Comparison of ENCODE assay signal across 8 mouse cellular contexts in the genomic region with DNA sequence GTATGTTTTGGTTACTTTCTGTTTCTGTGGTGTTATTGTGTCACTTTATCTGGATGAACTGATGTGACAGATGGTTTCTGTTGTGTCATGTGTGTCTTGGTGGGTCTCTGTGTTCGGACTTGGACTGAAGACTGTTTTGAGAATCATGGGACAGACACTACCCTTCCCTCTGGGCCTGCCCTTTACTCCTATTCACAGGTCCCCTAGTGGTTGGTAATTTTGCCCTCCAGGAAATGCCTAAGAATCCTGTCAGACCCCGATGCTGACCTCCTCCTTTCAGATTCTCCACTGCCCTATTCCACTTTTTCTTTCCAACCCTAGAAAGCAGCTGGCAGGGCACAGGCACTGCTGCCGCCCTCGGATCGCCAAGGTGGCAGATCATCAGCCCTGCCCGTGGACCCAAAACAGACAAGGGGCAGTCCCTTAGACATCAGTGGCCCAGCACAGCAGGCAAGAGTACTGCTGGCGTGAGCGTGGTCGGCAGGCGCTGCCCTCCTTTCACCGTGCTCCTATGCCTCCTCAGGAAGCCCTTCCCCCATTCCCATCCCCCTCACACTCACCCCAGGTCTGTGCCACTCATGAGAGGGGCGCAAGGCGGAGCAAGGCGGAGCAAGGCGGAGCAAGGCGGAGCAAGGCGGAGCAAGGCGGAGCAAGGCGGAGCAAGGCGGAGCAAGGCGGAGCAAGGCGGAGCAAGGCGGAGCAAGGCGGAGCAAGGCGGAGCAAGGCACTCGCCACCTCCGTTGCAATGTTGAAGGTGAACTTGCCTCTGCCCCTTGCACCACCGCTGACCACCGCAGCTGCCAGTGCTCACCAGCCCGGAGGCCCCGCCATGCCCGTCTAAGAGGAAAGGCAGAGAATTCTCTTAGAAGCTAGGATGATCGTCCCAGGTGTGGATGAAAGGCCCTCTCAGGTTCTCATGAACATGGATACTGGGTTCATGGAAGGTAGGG. TPM values are rescaled to one million over a fixed set of nuclear protein-coding genes. Genes with fewer than 3 reads are reported as not detected.
A peak's percentile ranks its signal among the peaks of the same experiment; 100 is the strongest.
DNase-seq lines count a peak whose midpoint lies in the region; ATAC-seq and TF ChIP-seq lines count a peak whose summit lies in the region.

No protein-coding gene starts in this region.

- no peak for TF ChIP-seq EP300 in heart, adult 2 months (IDR thresholded peaks at IDR 0.05; ENCODE audit: insufficient read depth, low read depth, low read length)

- peak; percentile 49 to 52 for DNase-seq in heart, adult 2 months
- DNase-seq in heart, adult 8-10 months (ENCODE audit: low spot score), result no peak
- peak; percentile 64 for DNase-seq in cerebellum, adult 8-10 months
- DNase-seq in intestine, embryonic 14.5 days (ENCODE audit: low spot score), result peak; percentile 89
- DNase-seq in spleen, adult 2 months (ENCODE audit: low read depth in 1 of 2, low spot score in 2 of 2), result peak in 1 of 2 experiments; percentile 39

- intact Hi-C loops in heart, adult 2 months (cut with DNase I), result no loop called here

- no peaks in the 10 kb centered on the region for H3K9me3 ChIP-seq in forebrain, embryonic 16.5 days (ENCODE audit: control insufficient read depth, low read length)
- peaks cover 7% of the 10 kb centered on the region; the same call in 1 of the 2 replicates for H3K9me3 ChIP-seq in intestine, embryonic 14.5 days (ENCODE audit: control insufficient read depth, low read length)
- peaks cover 7% of the 10 kb centered on the region; the same call in 1 of the 2 replicates for H3K9me3 ChIP-seq in limb, embryonic 12.5 days
- H3K9me3 ChIP-seq in midbrain, embryonic 12.5 days, result 0 out of 2 replicates have a peak, but pooled peaks cover 4% of the 10 kb centered on the region

- no peaks in the 10 kb centered on the region for H3K27me3 ChIP-seq in heart, adult 2 months (ENCODE audit: control insufficient read depth, insufficient read depth, low read length)
- H3K27me3 ChIP-seq in forebrain, embryonic 16.5 days (replicated peaks; ENCODE audit: control insufficient read depth, insufficient read depth, low read length), result no peaks in the 10 kb centered on the region
- H3K27me3 ChIP-seq in intestine, embryonic 14.5 days (replicated peaks; ENCODE audit: control insufficient read depth, insufficient read depth, low read length), result no peaks in the 10 kb centered on the region
- no peaks in the 10 kb centered on the region for H3K27me3 ChIP-seq in limb, embryonic 12.5 days
- H3K27me3 ChIP-seq in midbrain, embryonic 12.5 days, result no peaks in the 10 kb centered on the region
- H3K27me3 ChIP-seq in spleen, adult 2 months (ENCODE audit: control insufficient read depth, insufficient read depth, low read length), result no peaks in the 10 kb centered on the region

- peaks cover 1% of the 10 kb centered on the region for H3K4me1 ChIP-seq in heart, adult 2 months (ENCODE audit: control insufficient read depth, insufficient read depth, low read length)
- H3K4me1 ChIP-seq in forebrain, embryonic 16.5 days (replicated peaks; ENCODE audit: control insufficient read depth, insufficient read depth, low read length), result peaks cover 3% of the 10 kb centered on the region
- H3K4me1 ChIP-seq in intestine, embryonic 14.5 days (replicated peaks; ENCODE audit: control insufficient read depth, insufficient read depth, low read length), result 0 out of 2 replicates have a peak, but pooled peaks cover 8% of the 10 kb centered on the region
- no peaks in the 10 kb centered on the region for H3K4me1 ChIP-seq in limb, embryonic 12.5 days (replicated peaks)
- H3K4me1 ChIP-seq in midbrain, embryonic 12.5 days, result peaks cover 4% of the 10 kb centered on the region
- no peaks in the 10 kb centered on the region for H3K4me1 ChIP-seq in spleen, adult 2 months (ENCODE audit: control insufficient read depth, insufficient read depth, insufficient read length)

- H3K27ac ChIP-seq in heart, adult 2 months, result peak overlapping the region; percentile 48; the same call in 1 of the 2 replicates
- 0 out of 2 replicates have a peak overlapping the region, but pooled peaks have one; percentile 2 for H3K27ac ChIP-seq in forebrain, embryonic 16.5 days (ENCODE audit: low read length)
- peak overlapping the region; percentile 76 for H3K27ac ChIP-seq in intestine, embryonic 14.5 days (ENCODE audit: low read depth)
- H3K27ac ChIP-seq in limb, embryonic 12.5 days, result peak overlapping the region; percentile 87
- peak overlapping the region; percentile 80 for H3K27ac ChIP-seq in midbrain, embryonic 12.5 days (replicated peaks)
- H3K27ac ChIP-seq in spleen, adult 2 months (ENCODE audit: insufficient read depth, low read length), result peak overlapping the region; percentile 50

- 0 out of 2 replicates have a peak, but pooled peaks have one; percentile 35 for TF ChIP-seq POLR2A in heart, adult 2 months (IDR thresholded peaks at IDR 0.05; ENCODE audit: insufficient read depth, low read depth, low read length)
- TF ChIP-seq POLR2A in spleen, adult 2 months (IDR thresholded peaks at IDR 0.05; ENCODE audit: low read depth, low read length), result no peak

- TF ChIP-seq CTCF in heart, adult 2 months (IDR thresholded peaks at IDR 0.05), result peak; percentile 26; the same call in 1 of the 2 replicates
- peak; percentile 4; the same call in 1 of the 2 replicates for TF ChIP-seq CTCF in spleen, adult 2 months (IDR thresholded peaks at IDR 0.05; ENCODE audit: extremely low read depth, insufficient read depth, insufficient read length, insufficient replicate concordance)

- H3K79me2 ChIP-seq in heart, adult 2 months (replicated peaks; ENCODE audit: control insufficient read depth, insufficient read depth, low read length), result no peaks in the 10 kb centered on the region

- no peaks in the 10 kb centered on the region for H3K36me3 ChIP-seq in heart, adult 2 months (ENCODE audit: control insufficient read depth, insufficient read depth, low read length)
- no peaks in the 10 kb centered on the region for H3K36me3 ChIP-seq in forebrain, embryonic 16.5 days (ENCODE audit: control insufficient read depth, insufficient read depth)
- no peaks in the 10 kb centered on the region for H3K36me3 ChIP-seq in intestine, embryonic 14.5 days (ENCODE audit: control insufficient read depth, insufficient read depth, low read length)
- H3K36me3 ChIP-seq in limb, embryonic 12.5 days, result no peaks in the 10 kb centered on the region; the same call in 1 of the 2 replicates
- no peaks in the 10 kb centered on the region for H3K36me3 ChIP-seq in midbrain, embryonic 12.5 days
- H3K36me3 ChIP-seq in spleen, adult 2 months (ENCODE audit: control insufficient read depth, insufficient read depth, low read length), result no peaks in the 10 kb centered on the region

- peak overlapping the region; percentile 55 for H3K4me3 ChIP-seq in heart, adult 2 months
- H3K4me3 ChIP-seq in forebrain, embryonic 16.5 days (replicated peaks; ENCODE audit: low read length), result peak overlapping the region; percentile 45
- H3K4me3 ChIP-seq in intestine, embryonic 14.5 days (ENCODE audit: low read depth, low read length), result peak overlapping the region; percentile 63
- peak overlapping the region; percentile 56 for H3K4me3 ChIP-seq in limb, embryonic 12.5 days (replicated peaks)
- H3K4me3 ChIP-seq in midbrain, embryonic 12.5 days, result peak overlapping the region; percentile 57
- peak overlapping the region; percentile 93 for H3K4me3 ChIP-seq in spleen, adult 2 months (ENCODE audit: extremely low read depth, insufficient read depth, insufficient read length)

- peak; percentile 98 for ATAC-seq in forebrain, embryonic 16.5 days
- peak; percentile 94 for ATAC-seq in intestine, embryonic 14.5 days (replicated peaks; ENCODE audit: low FRiP score, low TSS enrichment, low read depth)
- ATAC-seq in limb, embryonic 12.5 days (ENCODE audit: insufficient number of reproducible peaks, insufficient read depth, low FRiP score, low TSS enrichment, low read depth), result peak; percentile 94
- ATAC-seq in midbrain, embryonic 12.5 days (ENCODE audit: low FRiP score, low read depth), result peak; percentile 97

- peak overlapping the region; percentile 72 for H3K9ac ChIP-seq in heart, adult 2 months (ENCODE audit: low read depth, low read length)
- H3K9ac ChIP-seq in forebrain, embryonic 16.5 days (replicated peaks; ENCODE audit: low read depth, low read length), result peak overlapping the region; percentile 61
- H3K9ac ChIP-seq in intestine, embryonic 14.5 days (ENCODE audit: low read length), result peak overlapping the region; percentile 66
- H3K9ac ChIP-seq in limb, embryonic 12.5 days (replicated peaks), result peak overlapping the region; percentile 79
- H3K9ac ChIP-seq in midbrain, embryonic 12.5 days (replicated peaks), result peak overlapping the region; percentile 69

- peak overlapping the region; percentile 52 for H3K4me2 ChIP-seq in forebrain, embryonic 16.5 days (ENCODE audit: low read length)
- H3K4me2 ChIP-seq in intestine, embryonic 14.5 days (ENCODE audit: low read length), result peak overlapping the region; percentile 70
- H3K4me2 ChIP-seq in limb, embryonic 12.5 days, result peak overlapping the region; percentile 60
- H3K4me2 ChIP-seq in midbrain, embryonic 12.5 days (replicated peaks), result peak overlapping the region; percentile 72

- WGBS in heart, adult 2 months, result 1% methylated on average over 33 of the region's 33 CpGs
- 1% methylated on average over 31 of the region's 33 CpGs for WGBS in forebrain, embryonic 16.5 days
- 2% methylated on average over 26 of the region's 33 CpGs for WGBS in intestine, embryonic 14.5 days
- WGBS in limb, embryonic 12.5 days, result 2% methylated on average over 33 of the region's 33 CpGs
- 2% methylated on average over 33 of the region's 33 CpGs for WGBS in midbrain, embryonic 12.5 days
- under 1% methylated on average over 33 of the region's 33 CpGs for WGBS in spleen, adult 2 months

RNA-seq across cellular contexts. Expression of a gene that starts 17.5 kb away (rescaled TPM):
- 1 to 10 TPM; 2.5 to 3.9 TPM for total RNA-seq in heart, adult 2 months (2021)
- polyA plus RNA-seq in heart, adult 2 months (2012; rRNA removed), result 0.49 and 1.2 TPM in 2 replicates
- 1 to 10 TPM; 2.4 to 3.9 (median 3.1) TPM for total RNA-seq in heart, adult 8-10 months (2022)
- polyA plus RNA-seq in forebrain, embryonic 16.5 days (2015; fragmentation: Nextera tagmentation; extraction: Ambion mirVana), result 6.7 and 8.3 TPM in 2 replicates
- polyA plus RNA-seq in intestine, embryonic 14.5 days (2014; fragmentation: Nextera tagmentation; extraction: Ambion mirVana), result 4.2 and 5.0 TPM in 2 replicates
- polyA plus RNA-seq in limb, embryonic 12.5 days (2016; fragmentation: Nextera tagmentation; extraction: Ambion mirVana), result 5.0 and 7.0 TPM in 2 replicates
- polyA plus RNA-seq in midbrain, embryonic 12.5 days (2016; fragmentation: Nextera tagmentation; extraction: Ambion mirVana), result 6.1 and 6.3 TPM in 2 replicates
- 0.25 and 0.27 TPM in 2 replicates for polyA plus RNA-seq in spleen, adult 2 months (2012; rRNA removed)

RNA-seq across cellular contexts. Expression of a gene that starts 20.6 kb away (rescaled TPM):
- under 1 TPM; 0.34 to 0.91 TPM for total RNA-seq in heart, adult 2 months (2021)
- polyA plus RNA-seq in heart, adult 2 months (2012; rRNA removed), result 1.3 and 4.1 TPM in 2 replicates
- total RNA-seq in heart, adult 8-10 months (2022), result under 1 TPM; 0.23 to 0.97 (median 0.41) TPM
- polyA plus RNA-seq in forebrain, embryonic 16.5 days (2015; fragmentation: Nextera tagmentation; extraction: Ambion mirVana), result 3.0 and 4.2 TPM in 2 replicates
- 2.5 and 2.8 TPM in 2 replicates for polyA plus RNA-seq in intestine, embryonic 14.5 days (2014; fragmentation: Nextera tagmentation; extraction: Ambion mirVana)
- 1.6 TPM in 2 replicates for polyA plus RNA-seq in limb, embryonic 12.5 days (2016; fragmentation: Nextera tagmentation; extraction: Ambion mirVana)
- 3.2 and 3.8 TPM in 2 replicates for polyA plus RNA-seq in midbrain, embryonic 12.5 days (2016; fragmentation: Nextera tagmentation; extraction: Ambion mirVana)
- polyA plus RNA-seq in spleen, adult 2 months (2012; rRNA removed), result 36.3 and 44.8 TPM in 2 replicates

RNA-seq across cellular contexts. Expression of a gene that starts 27.1 kb away (rescaled TPM):
- total RNA-seq in heart, adult 2 months (2021), result 1 to 10 TPM; 8.3 to 9.2 TPM
- 3.7 and 4.2 TPM in 2 replicates for polyA plus RNA-seq in heart, adult 2 months (2012; rRNA removed)
- 10 to 100 TPM in 1 of 4 experiments, 1 to 10 TPM in 3; 8.2 to 10.3 (median 9.0) TPM for total RNA-seq in heart, adult 8-10 months (2022)
- 26.8 and 27.0 TPM in 2 replicates for polyA plus RNA-seq in forebrain, embryonic 16.5 days (2015; fragmentation: Nextera tagmentation; extraction: Ambion mirVana)
- polyA plus RNA-seq in intestine, embryonic 14.5 days (2014; fragmentation: Nextera tagmentation; extraction: Ambion mirVana), result 18.6 and 23.6 TPM in 2 replicates
- polyA plus RNA-seq in limb, embryonic 12.5 days (2016; fragmentation: Nextera tagmentation; extraction: Ambion mirVana), result 24.6 and 26.6 TPM in 2 replicates
- 28.7 and 29.4 TPM in 2 replicates for polyA plus RNA-seq in midbrain, embryonic 12.5 days (2016; fragmentation: Nextera tagmentation; extraction: Ambion mirVana)
- 8.2 and 10.5 TPM in 2 replicates for polyA plus RNA-seq in spleen, adult 2 months (2012; rRNA removed)

RNA-seq across cellular contexts. Expression of a gene that starts 38.4 kb away (rescaled TPM):
- total RNA-seq in heart, adult 2 months (2021), result under 1 TPM; 0.63 to 0.64 TPM
- polyA plus RNA-seq in heart, adult 2 months (2012; rRNA removed), result 1.9 TPM in 2 replicates
- 1 to 10 TPM in 3 of 4 experiments, under 1 TPM in 1; 0.66 to 2.0 (median 1.5) TPM for total RNA-seq in heart, adult 8-10 months (2022)
- 98.2 and 129 TPM in 2 replicates for polyA plus RNA-seq in forebrain, embryonic 16.5 days (2015; fragmentation: Nextera tagmentation; extraction: Ambion mirVana)
- 13.2 and 18.3 TPM in 2 replicates for polyA plus RNA-seq in intestine, embryonic 14.5 days (2014; fragmentation: Nextera tagmentation; extraction: Ambion mirVana)
- 52.6 and 54.1 TPM in 2 replicates for polyA plus RNA-seq in limb, embryonic 12.5 days (2016; fragmentation: Nextera tagmentation; extraction: Ambion mirVana)
- 123 and 131 TPM in 2 replicates for polyA plus RNA-seq in midbrain, embryonic 12.5 days (2016; fragmentation: Nextera tagmentation; extraction: Ambion mirVana)
- 1.9 and 2.2 TPM in 2 replicates for polyA plus RNA-seq in spleen, adult 2 months (2012; rRNA removed)

RNA-seq across cellular contexts. Expression of a gene that starts 39.9 kb away (rescaled TPM):
- 1 to 10 TPM; 3.8 TPM for total RNA-seq in heart, adult 2 months (2021)
- polyA plus RNA-seq in heart, adult 2 months (2012; rRNA removed), result 1.4 and 2.1 TPM in 2 replicates
- 1 to 10 TPM; 2.6 to 4.1 (median 3.5) TPM for total RNA-seq in heart, adult 8-10 months (2022)
- 17.0 and 18.0 TPM in 2 replicates for polyA plus RNA-seq in forebrain, embryonic 16.5 days (2015; fragmentation: Nextera tagmentation; extraction: Ambion mirVana)
- polyA plus RNA-seq in intestine, embryonic 14.5 days (2014; fragmentation: Nextera tagmentation; extraction: Ambion mirVana), result 12.3 and 13.1 TPM in 2 replicates
- polyA plus RNA-seq in limb, embryonic 12.5 days (2016; fragmentation: Nextera tagmentation; extraction: Ambion mirVana), result 14.1 and 14.3 TPM in 2 replicates
- 15.7 and 16.7 TPM in 2 replicates for polyA plus RNA-seq in midbrain, embryonic 12.5 days (2016; fragmentation: Nextera tagmentation; extraction: Ambion mirVana)
- polyA plus RNA-seq in spleen, adult 2 months (2012; rRNA removed), result 0.88 and 0.96 TPM in 2 replicates

Comparison
In these comparisons a context has a peak if more than half of its experiments do, and no peak if none do; other contexts are left out.
1. H3K27ac ChIP-seq: peak in every context shown above with its lines; median percentile 87 in limb, embryonic 12.5 days; 80 in midbrain, embryonic 12.5 days; 76 in intestine, embryonic 14.5 days; 50 in spleen, adult 2 months; 48 in heart, adult 2 months; 2 in forebrain, embryonic 16.5 days.